Mouse (Mus musculus): ENCODE data around the gene Nav3. TPM values are rescaled to one million over a fixed set of nuclear protein-coding genes. Genes with fewer than 3 reads are reported as not detected.

Nav3 gene
- polyA plus RNA-seq, 1 experiment from 2014 or later = 1.2 TPM

- H3K4me3 ChIP-seq (ENCODE audit: low read length) = no peak overlapping the region
- peak; percentile 69 for ATAC-seq (ENCODE audit: low read depth)
- peak overlapping the region; percentile 24; the same call in 1 of the 2 replicates for H3K27ac ChIP-seq (ENCODE audit: low read length)
- no peak overlapping the region for H3K9ac ChIP-seq (ENCODE audit: low read length)
- H3K36me3 ChIP-seq (ENCODE audit: control insufficient read depth, insufficient read depth, low read length) = no peaks in the 10 kb centered on the region
- 16% methylated on average over 3 of the region's 3 CpGs for WGBS
- no peaks in the 10 kb centered on the region for H3K9me3 ChIP-seq (ENCODE audit: control insufficient read depth, low read length)
- H3K27me3 ChIP-seq (ENCODE audit: control insufficient read depth, insufficient read depth, low read depth, low read length) = no peaks in the 10 kb centered on the region
- no peaks in the 10 kb centered on the region for H3K4me1 ChIP-seq (replicated peaks; ENCODE audit: control insufficient read depth, insufficient read depth, low read length)
- no peak overlapping the region for H3K4me2 ChIP-seq (ENCODE audit: low read depth, low read length)
Measured at GRCm38 (mm10) chr10:110000755-110001247, 455.2 kb downstream of the Nav3 start.

DNA sequence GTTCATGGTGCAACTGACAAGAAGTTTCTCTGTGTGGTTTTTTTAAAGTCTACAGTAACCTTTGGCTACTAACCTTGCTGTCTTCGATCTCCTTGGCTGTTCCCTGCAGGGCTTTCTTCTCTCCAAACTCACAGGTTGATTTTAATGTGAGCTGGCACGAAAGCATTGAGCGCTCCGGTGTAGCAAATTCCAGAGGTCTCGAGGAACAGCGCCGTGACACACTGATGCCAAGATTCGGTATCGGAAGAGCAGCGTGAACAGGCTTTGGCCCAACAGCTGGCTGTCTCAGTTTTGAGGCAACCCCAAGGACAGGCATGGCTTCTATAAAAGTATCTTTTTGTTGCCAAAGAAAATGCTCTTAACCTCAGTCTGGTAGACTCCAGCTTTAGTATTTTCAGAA lies 456.1 kb downstream of the Nav3 start:
- no peaks in the 10 kb centered on the region for H3K27me3 ChIP-seq (ENCODE audit: control insufficient read depth, insufficient read depth, low read depth, low read length)
- no peaks in the 10 kb centered on the region for H3K4me1 ChIP-seq (replicated peaks; ENCODE audit: control insufficient read depth, insufficient read depth, low read length)
- no peaks in the 10 kb centered on the region for H3K36me3 ChIP-seq (ENCODE audit: control insufficient read depth, insufficient read depth, low read length)
- ATAC-seq (ENCODE audit: low read depth) = no peak
- no peaks in the 10 kb centered on the region for H3K9me3 ChIP-seq (ENCODE audit: control insufficient read depth, low read length)
- no peak overlapping the region for H3K9ac ChIP-seq (ENCODE audit: low read length)
- no peak overlapping the region for H3K4me3 ChIP-seq (ENCODE audit: low read length)
- H3K27ac ChIP-seq (ENCODE audit: low read length) = no peak overlapping the region
- 71% methylated on average over 10 of the region's 10 CpGs for WGBS
- H3K4me2 ChIP-seq (ENCODE audit: low read depth, low read length) = no peak overlapping the region

- Histone ChIP-seq H3K4me2 (ENCODE audit: low read depth, low read length) (no peak overlapping the region), H3K27ac (ENCODE audit: low read length) (no peak overlapping the region), H3K36me3 (ENCODE audit: control insufficient read depth, insufficient read depth, low read length) (no peaks in the 10 kb centered on the region), H3K9me3 (ENCODE audit: control insufficient read depth, low read length) (no peaks in the 10 kb centered on the region), H3K4me1 (replicated peaks; ENCODE audit: control insufficient read depth, insufficient read depth, low read length) (no peaks in the 10 kb centered on the region), H3K27me3 (ENCODE audit: control insufficient read depth, insufficient read depth, low read depth, low read length) (no peaks in the 10 kb centered on the region), H3K9ac (ENCODE audit: low read length) (no peak overlapping the region), H3K4me3 (ENCODE audit: low read length) (no peak overlapping the region)
- no peak for ATAC-seq (ENCODE audit: low read depth)
- WGBS = 66% methylated on average over 5 of the region's 5 CpGs
Measured at GRCm38 (mm10) chr10:109994302-109994701, 461.7 kb downstream of the Nav3 start.

DNA sequence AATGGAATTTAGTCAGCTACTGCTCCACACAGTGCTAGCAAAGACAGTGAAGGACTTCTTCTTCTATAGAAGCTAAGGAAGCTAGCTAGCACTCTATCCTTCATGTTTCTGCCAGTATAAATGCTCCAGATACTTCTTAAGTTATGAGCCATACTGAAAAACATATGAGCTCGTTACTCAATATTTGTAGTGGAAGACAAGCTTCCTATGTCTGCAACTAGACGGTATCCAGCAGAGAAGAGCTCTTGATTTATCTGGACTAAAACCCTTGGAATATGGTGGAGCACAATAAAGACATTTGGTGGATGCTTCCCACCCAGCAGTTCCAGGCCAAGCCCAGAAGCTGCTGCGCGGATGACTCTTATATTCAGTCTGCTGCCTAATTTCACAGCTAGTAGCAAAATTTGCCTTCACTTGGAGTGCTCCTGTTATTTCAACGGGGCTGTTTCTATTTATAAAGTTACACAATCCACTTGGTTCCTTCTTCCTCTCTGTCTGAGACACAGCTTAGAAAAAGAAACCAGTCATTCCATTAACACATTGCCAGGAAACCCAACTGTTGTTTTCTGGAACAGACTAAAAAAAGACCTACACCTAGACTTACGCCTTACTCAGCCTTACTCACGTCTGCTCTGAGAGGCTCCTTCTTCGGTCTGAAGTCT lies 470.0 kb downstream of the Nav3 start:
- Histone ChIP-seq H3K4me3 (ENCODE audit: low read length) (no peak overlapping the region), H3K27ac (ENCODE audit: low read length) (no peak overlapping the region), H3K4me1 (replicated peaks; ENCODE audit: control insufficient read depth, insufficient read depth, low read length) (no peaks in the 10 kb centered on the region), H3K4me2 (ENCODE audit: low read depth, low read length) (no peak overlapping the region), H3K9me3 (ENCODE audit: control insufficient read depth, low read length) (no peaks in the 10 kb centered on the region), H3K36me3 (ENCODE audit: control insufficient read depth, insufficient read depth, low read length) (no peaks in the 10 kb centered on the region), H3K27me3 (ENCODE audit: control insufficient read depth, insufficient read depth, low read depth, low read length) (no peaks in the 10 kb centered on the region), H3K9ac (ENCODE audit: low read length) (no peak overlapping the region)
- ATAC-seq (ENCODE audit: low read depth) = no peak
- 70% methylated on average over 8 of the region's 8 CpGs for WGBS

GRCm38 (mm10) chr10:109976351-109976750 lies 479.7 kb downstream of the Nav3 start:
- Histone ChIP-seq H3K4me3 (ENCODE audit: low read length) (no peak overlapping the region), H3K4me2 (ENCODE audit: low read depth, low read length) (no peak overlapping the region), H3K9me3 (ENCODE audit: control insufficient read depth, low read length) (no peaks in the 10 kb centered on the region), H3K9ac (ENCODE audit: low read length) (no peak overlapping the region), H3K4me1 (replicated peaks; ENCODE audit: control insufficient read depth, insufficient read depth, low read length) (no peaks in the 10 kb centered on the region), H3K36me3 (ENCODE audit: control insufficient read depth, insufficient read depth, low read length) (no peaks in the 10 kb centered on the region), H3K27me3 (ENCODE audit: control insufficient read depth, insufficient read depth, low read depth, low read length) (no peaks in the 10 kb centered on the region), H3K27ac (ENCODE audit: low read length) (no peak overlapping the region)
- no peak for ATAC-seq (ENCODE audit: low read depth)
- 89% methylated on average over 8 of the region's 8 CpGs for WGBS

- H3K9ac ChIP-seq (ENCODE audit: low read length) = no peak overlapping the region
- no peaks in the 10 kb centered on the region for H3K4me1 ChIP-seq (replicated peaks; ENCODE audit: control insufficient read depth, insufficient read depth, low read length)
- no peak overlapping the region for H3K4me2 ChIP-seq (ENCODE audit: low read depth, low read length)
- 69% methylated on average over 4 of the region's 4 CpGs for WGBS
- ATAC-seq (ENCODE audit: low read depth) = no peak
- no peaks in the 10 kb centered on the region for H3K36me3 ChIP-seq (ENCODE audit: control insufficient read depth, insufficient read depth, low read length)
- H3K4me3 ChIP-seq (ENCODE audit: low read length) = no peak overlapping the region
- no peaks in the 10 kb centered on the region for H3K27me3 ChIP-seq (ENCODE audit: control insufficient read depth, insufficient read depth, low read depth, low read length)
- no peaks in the 10 kb centered on the region for H3K9me3 ChIP-seq (ENCODE audit: control insufficient read depth, low read length)
- H3K27ac ChIP-seq (ENCODE audit: low read length) = no peak overlapping the region
Measured at GRCm38 (mm10) chr10:109974177-109974576, 481.8 kb downstream of the Nav3 start.

- Histone ChIP-seq H3K4me2 (ENCODE audit: low read depth, low read length) (no peak overlapping the region), H3K27me3 (ENCODE audit: control insufficient read depth, insufficient read depth, low read depth, low read length) (no peaks in the 10 kb centered on the region), H3K9ac (ENCODE audit: low read length) (no peak overlapping the region), H3K27ac (ENCODE audit: low read length) (no peak overlapping the region), H3K4me1 (replicated peaks; ENCODE audit: control insufficient read depth, insufficient read depth, low read length) (no peaks in the 10 kb centered on the region), H3K36me3 (ENCODE audit: control insufficient read depth, insufficient read depth, low read length) (no peaks in the 10 kb centered on the region), H3K9me3 (ENCODE audit: control insufficient read depth, low read length) (no peaks in the 10 kb centered on the region), H3K4me3 (ENCODE audit: low read length) (no peak overlapping the region)
- 46% methylated on average over 3 of the region's 3 CpGs for WGBS
- ATAC-seq (ENCODE audit: low read depth) = no peak
Measured at GRCm38 (mm10) chr10:109973483-109973882, 482.5 kb downstream of the Nav3 start.

DNA sequence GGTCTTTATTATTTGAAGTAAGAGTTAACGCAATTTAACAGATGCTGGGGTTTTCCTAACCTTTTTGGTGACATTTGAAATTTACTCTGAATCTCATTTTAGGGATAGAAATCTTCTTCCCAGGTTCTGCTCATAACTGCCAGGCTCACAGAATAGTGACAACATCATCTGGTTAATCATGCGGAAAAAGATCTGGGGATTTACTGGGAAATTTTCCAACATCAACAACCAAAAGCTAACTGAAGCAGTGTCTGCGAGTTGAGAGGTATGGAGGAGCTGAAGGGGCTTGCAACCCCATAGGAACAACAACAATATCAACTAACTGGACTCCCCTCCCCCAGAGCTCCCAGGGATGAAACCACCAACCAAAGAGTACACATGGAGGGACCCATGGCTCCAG lies 505.7 kb downstream of the Nav3 start:
- Histone ChIP-seq H3K27me3 (ENCODE audit: control insufficient read depth, insufficient read depth, low read depth, low read length) (no peaks in the 10 kb centered on the region), H3K4me2 (ENCODE audit: low read depth, low read length) (no peak overlapping the region), H3K27ac (ENCODE audit: low read length) (no peak overlapping the region), H3K4me1 (replicated peaks; ENCODE audit: control insufficient read depth, insufficient read depth, low read length) (no peaks in the 10 kb centered on the region), H3K4me3 (ENCODE audit: low read length) (no peak overlapping the region), H3K36me3 (ENCODE audit: control insufficient read depth, insufficient read depth, low read length) (no peaks in the 10 kb centered on the region), H3K9me3 (ENCODE audit: control insufficient read depth, low read length) (no peaks in the 10 kb centered on the region), H3K9ac (ENCODE audit: low read length) (no peak overlapping the region)
- ATAC-seq (ENCODE audit: low read depth) = no peak
- WGBS = 66% methylated on average over 3 of the region's 3 CpGs

- H3K4me2 ChIP-seq (ENCODE audit: low read depth, low read length) = no peak overlapping the region
- H3K4me1 ChIP-seq (replicated peaks; ENCODE audit: control insufficient read depth, insufficient read depth, low read length) = no peaks in the 10 kb centered on the region
- ATAC-seq (ENCODE audit: low read depth) = no peak
- H3K9me3 ChIP-seq (ENCODE audit: control insufficient read depth, low read length) = no peaks in the 10 kb centered on the region
- no peak overlapping the region for H3K27ac ChIP-seq (ENCODE audit: low read length)
- no peaks in the 10 kb centered on the region for H3K36me3 ChIP-seq (ENCODE audit: control insufficient read depth, insufficient read depth, low read length)
- 82% methylated on average over 5 of the region's 5 CpGs for WGBS
- no peak overlapping the region for H3K9ac ChIP-seq (ENCODE audit: low read length)
- H3K27me3 ChIP-seq (ENCODE audit: control insufficient read depth, insufficient read depth, low read depth, low read length) = no peaks in the 10 kb centered on the region
- no peak overlapping the region for H3K4me3 ChIP-seq (ENCODE audit: low read length)
Measured at GRCm38 (mm10) chr10:109929319-109929622, 526.7 kb downstream of the Nav3 start.
